Mouse (Mus musculus) myocyte (in vitro differentiated cells): Measurements from ENCODE around the gene Ntf5. TPM values are rescaled to one million over a fixed set of nuclear protein-coding genes. Genes with fewer than 3 reads are reported as not detected.

Source experiments
- H3K27me3 ChIP-seq: one replicate; pipeline ENCODE4 v1.6.1; 2011; ENCODE audit not compliant: control insufficient read depth, insufficient read depth, insufficient read length
- H3K36me3 ChIP-seq: one replicate; pipeline ENCODE4 v1.6.1; 2011; ENCODE audit not compliant: control insufficient read depth, insufficient read depth
- H3K4me2 ChIP-seq: one replicate; pipeline ENCODE4 v1.6.1; 2011; ENCODE audit warnings: low read depth, control low read depth
- H3K4me3 ChIP-seq: one replicate; pipeline ENCODE4 v1.5.1; 2011; ENCODE audit warnings: mild to moderate bottlenecking, control low read depth, moderate library complexity
- H3K79me2 ChIP-seq: one replicate; pipeline ENCODE4 v1.6.1; 2011; ENCODE audit not compliant: control insufficient read depth, insufficient read depth
- H3ac ChIP-seq: one replicate; pipeline ENCODE4 v1.6.1; 2011; ENCODE audit not compliant: control insufficient read depth, insufficient read length
- CEBPB ChIP-seq: IDR thresholded peaks from 2 replicates; pipeline ENCODE4 v1.6.1; 2011; ENCODE audit warnings: mild to moderate bottlenecking, moderate library complexity; ENCODE audit not compliant: poor library complexity, insufficient read depth, severe bottlenecking
- E2F4 ChIP-seq: IDR thresholded peaks from one replicate; pipeline ENCODE4 v1.6.1; 2011; ENCODE audit warnings: mild to moderate bottlenecking, control low read depth, moderate library complexity; ENCODE audit not compliant: insufficient read depth
- MAX ChIP-seq: IDR thresholded peaks from one replicate; pipeline ENCODE4 v1.6.1; 2011; ENCODE audit warnings: low read depth, mild to moderate bottlenecking, control low read depth
- MYOD1 ChIP-seq, 3 experiments: IDR thresholded peaks; one replicate each; pipeline ENCODE4 v1.6.1; 2011; ENCODE audit warnings: control low read depth in 2 of 3, low read depth in 2 of 3, mild to moderate bottlenecking in 2 of 3, moderate library complexity in 1 of 3; ENCODE audit not compliant: insufficient read length in 2 of 3, control insufficient read depth in 1 of 3
- MYOG ChIP-seq, 3 experiments: IDR thresholded peaks; one replicate each; pipeline ENCODE4 v1.6.1; 2011; ENCODE audit warnings: control low read depth in 2 of 3, low read depth in 2 of 3, mild to moderate bottlenecking in 2 of 3; ENCODE audit not compliant: insufficient read length in 2 of 3, control insufficient read depth in 1 of 3, insufficient read depth in 1 of 3
- POLR2A ChIP-seq: IDR thresholded peaks from one replicate; pipeline ENCODE4 v1.6.1; 2011; ENCODE audit warnings: low read depth, mild to moderate bottlenecking, control low read depth, moderate library complexity; ENCODE audit not compliant: insufficient read length
- POLR2AphosphoS2 ChIP-seq: IDR thresholded peaks from one replicate; pipeline ENCODE4 v1.6.1; 2011; ENCODE audit warnings: low read depth, control low read depth; ENCODE audit not compliant: insufficient read length
- REST ChIP-seq: IDR thresholded peaks from one replicate; pipeline ENCODE4 v1.6.1; 2011; ENCODE audit warnings: mild to moderate bottlenecking, control low read depth, moderate library complexity; ENCODE audit not compliant: insufficient read depth, insufficient read length
- SRF ChIP-seq: IDR thresholded peaks from one replicate; pipeline ENCODE4 v1.6.1; 2011; ENCODE audit warnings: low read depth; ENCODE audit not compliant: control insufficient read depth, insufficient read length
- TCF12 ChIP-seq: IDR thresholded peaks from one replicate; pipeline ENCODE4 v1.6.1; 2011; ENCODE audit warnings: mild to moderate bottlenecking, control low read depth; ENCODE audit not compliant: poor library complexity, insufficient read depth, severe bottlenecking
- TCF3 ChIP-seq: IDR thresholded peaks from one replicate; pipeline ENCODE4 v1.6.1; 2011; ENCODE audit warnings: low read depth, control low read depth; ENCODE audit not compliant: insufficient read length
- USF1 ChIP-seq: IDR thresholded peaks from one replicate; pipeline ENCODE4 v1.6.1; 2011; ENCODE audit warnings: low read depth, mild to moderate bottlenecking, control low read depth, moderate library complexity
- polyA plus RNA-seq: library from polyadenylated mRNA; unstranded; fragments of >200 nt; fragmentation: generic; extraction: Trizol; gene quantifications from one replicate; pipeline ENCODE4 v1.2.1, GENCODE M21; 2012; ENCODE audit warnings: missing spikeins

Gene Ntf5
- polyA plus RNA-seq, 1 experiment, result 1.9 TPM

DNA sequence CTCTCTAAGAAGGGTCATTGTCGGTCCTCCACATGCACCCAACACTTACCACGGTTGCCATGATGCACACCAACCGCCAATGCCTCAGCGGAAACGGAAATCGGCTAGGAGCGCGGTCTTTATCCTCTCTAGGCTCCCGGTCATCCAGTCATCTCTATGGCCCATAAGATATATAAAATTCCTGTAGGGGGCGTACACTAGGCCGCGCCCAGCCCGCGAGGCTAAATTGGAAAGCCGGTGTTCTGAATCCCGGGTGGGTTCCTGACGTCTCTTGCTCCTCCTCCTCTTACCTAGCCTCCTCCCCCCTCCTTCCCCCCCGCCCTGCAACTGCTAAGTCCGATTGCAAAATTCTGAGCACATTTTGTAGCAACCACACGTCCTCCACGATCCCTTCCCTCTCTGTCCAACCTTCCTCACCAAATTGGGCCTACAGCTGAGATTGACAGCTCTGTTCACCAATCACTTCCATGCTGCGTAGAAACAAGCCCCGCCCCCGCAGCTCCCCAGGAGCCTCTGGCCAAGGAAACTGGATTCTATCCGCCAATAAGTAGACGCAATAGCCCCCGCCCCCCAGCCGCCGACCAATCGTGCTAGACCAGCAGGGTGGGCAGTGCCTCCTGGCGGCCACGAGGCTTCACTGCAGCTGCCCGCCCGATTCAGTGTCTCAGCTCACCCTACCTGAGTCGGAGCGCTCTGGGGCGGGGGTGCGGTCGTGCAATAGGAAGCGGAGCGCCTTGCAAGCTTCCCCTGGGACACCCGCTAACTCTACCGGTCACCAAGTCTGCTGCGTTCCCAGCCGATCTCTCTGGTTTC lies 20.9 kb downstream of the Ntf5 start, which contains the start of gene Gys1:
Gene Gys1, plus strand, starts transcription at position 642 of the 813 bp plus-strand sequence.
- H3K4me2 ChIP-seq, result peak within 1 kb of the TSS; percentile 96
- TF ChIP-seq TCF12 (no peak), POLR2A (peak; percentile 84), CEBPB (peak; percentile 86), MYOD1 (IDR thresholded peaks at IDR 0.05; ENCODE audit: control insufficient read depth in 1 of 3, insufficient read length in 2 of 3, low read depth in 2 of 3) (peak in 1 of 3 experiments; percentile 71), USF1 (no peak), MYOG (IDR thresholded peaks at IDR 0.05; ENCODE audit: control insufficient read depth in 1 of 3, insufficient read depth in 1 of 3, insufficient read length in 2 of 3, low read depth in 2 of 3) (peak in 1 of 3 experiments; percentile 73), MAX (no peak), TCF3 (no peak), REST (no peak), POLR2AphosphoS2 (peak; percentile 81), SRF (peak; percentile 93), E2F4 (no peak)
- peak within 1 kb of the TSS; percentile 15 for H3ac ChIP-seq
- H3K4me3 ChIP-seq, result peak within 1 kb of the TSS; percentile 92
- peaks cover 7% of the 10 kb centered on the region for H3K36me3 ChIP-seq
- H3K27me3 ChIP-seq, result no peaks in the 10 kb centered on the region
- peaks cover 62% of the 10 kb centered on the region for H3K79me2 ChIP-seq

DNA sequence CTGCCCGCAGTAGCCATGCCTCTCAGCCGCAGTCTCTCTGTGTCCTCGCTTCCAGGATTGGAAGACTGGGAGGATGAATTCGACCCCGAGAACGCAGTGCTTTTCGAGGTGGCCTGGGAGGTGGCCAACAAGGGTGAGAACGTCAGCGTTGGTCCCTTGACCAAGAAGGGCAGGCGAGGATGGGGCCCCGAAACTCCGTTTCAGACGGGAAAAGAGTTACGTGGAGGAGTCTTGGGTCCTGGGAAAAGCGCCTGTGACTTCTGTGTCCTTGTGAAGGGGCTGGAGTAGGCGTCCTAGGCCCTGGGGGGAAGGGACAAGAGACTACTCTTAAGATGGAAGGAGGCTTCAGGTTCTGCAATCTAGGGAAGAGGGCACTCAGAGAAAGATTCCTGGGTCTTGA lies 21.5 kb downstream of the Ntf5 start:
- Histone ChIP-seq H3K79me2 (peaks cover 62% of the 10 kb centered on the region), H3K27me3 (no peaks in the 10 kb centered on the region), H3K4me3 (peak overlapping the region; percentile 92), H3K36me3 (peaks cover 11% of the 10 kb centered on the region), H3ac (peak overlapping the region; percentile 15), H3K4me2 (peak overlapping the region; percentile 96)
- TF ChIP-seq POLR2AphosphoS2 (no peak), TCF3 (no peak), SRF (no peak), POLR2A (no peak), MYOG (IDR thresholded peaks at IDR 0.05; ENCODE audit: control insufficient read depth in 1 of 3, insufficient read depth in 1 of 3, insufficient read length in 2 of 3, low read depth in 2 of 3) (no peak), E2F4 (no peak), USF1 (no peak), TCF12 (no peak), CEBPB (no peak), MAX (no peak), REST (no peak), MYOD1 (IDR thresholded peaks at IDR 0.05; ENCODE audit: control insufficient read depth in 1 of 3, insufficient read length in 2 of 3, low read depth in 2 of 3) (no peak)

DNA sequence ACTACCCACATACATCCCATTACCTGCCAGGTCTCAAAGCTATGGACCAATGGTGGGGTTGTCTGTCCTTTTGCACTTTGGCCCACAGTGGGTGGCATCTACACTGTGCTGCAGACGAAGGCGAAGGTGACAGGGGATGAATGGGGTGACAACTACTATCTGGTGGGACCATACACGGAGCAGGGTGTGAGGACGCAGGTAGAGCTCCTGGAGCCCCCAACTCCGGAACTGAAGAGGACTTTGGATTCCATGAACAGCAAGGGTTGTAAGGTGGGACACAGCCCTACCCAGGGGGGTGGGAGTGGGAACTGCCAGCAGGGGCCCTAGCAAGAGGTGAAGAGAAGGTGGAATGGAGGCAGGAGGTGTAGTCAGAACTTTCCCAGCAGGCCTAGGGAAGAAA lies 22.9 kb downstream of the Ntf5 start:
- Histone ChIP-seq H3K36me3 (peaks cover 21% of the 10 kb centered on the region), H3K4me2 (peak overlapping the region; percentile 96), H3K79me2 (peaks cover 55% of the 10 kb centered on the region), H3K27me3 (no peaks in the 10 kb centered on the region), H3K4me3 (peak overlapping the region; percentile 92), H3ac (no peak overlapping the region)
- TF ChIP-seq MYOG (IDR thresholded peaks at IDR 0.05; ENCODE audit: control insufficient read depth in 1 of 3, insufficient read depth in 1 of 3, insufficient read length in 2 of 3, low read depth in 2 of 3) (no peak), TCF3 (no peak), SRF (no peak), E2F4 (no peak), POLR2AphosphoS2 (no peak), TCF12 (no peak), REST (no peak), USF1 (no peak), POLR2A (no peak), CEBPB (no peak), MAX (no peak), MYOD1 (IDR thresholded peaks at IDR 0.05; ENCODE audit: control insufficient read depth in 1 of 3, insufficient read length in 2 of 3, low read depth in 2 of 3) (no peak)

DNA sequence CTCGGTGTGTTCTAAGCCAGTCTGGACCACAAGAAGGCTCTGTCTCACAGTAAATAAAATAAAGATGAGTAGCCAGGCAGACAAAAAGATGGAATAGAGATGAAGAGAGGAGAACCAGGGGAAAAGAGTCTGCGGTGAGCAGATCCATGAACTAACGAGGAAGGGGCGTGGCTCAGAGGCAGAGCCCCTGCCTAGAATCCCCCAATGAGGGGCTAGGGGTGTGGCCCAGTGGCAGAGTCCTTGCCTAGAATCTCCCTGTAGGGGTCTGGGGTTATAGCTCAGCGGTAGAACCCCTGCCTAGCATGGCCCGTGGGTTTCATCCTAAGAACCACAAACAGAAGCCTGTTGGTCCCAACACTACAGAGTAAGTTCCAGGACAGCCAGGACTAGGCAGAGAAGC lies 23.6 kb downstream of the Ntf5 start:
- Histone ChIP-seq H3K4me2 (peak overlapping the region; percentile 96), H3K27me3 (no peaks in the 10 kb centered on the region), H3ac (no peak overlapping the region), H3K79me2 (peaks cover 49% of the 10 kb centered on the region), H3K36me3 (peaks cover 26% of the 10 kb centered on the region), H3K4me3 (peak overlapping the region; percentile 92)
- TF ChIP-seq CEBPB (no peak), TCF3 (no peak), MAX (no peak), MYOG (IDR thresholded peaks at IDR 0.05; ENCODE audit: control insufficient read depth in 1 of 3, insufficient read depth in 1 of 3, insufficient read length in 2 of 3, low read depth in 2 of 3) (no peak), E2F4 (no peak), POLR2AphosphoS2 (no peak), SRF (no peak), USF1 (no peak), REST (no peak), POLR2A (no peak), TCF12 (no peak), MYOD1 (IDR thresholded peaks at IDR 0.05; ENCODE audit: control insufficient read depth in 1 of 3, insufficient read length in 2 of 3, low read depth in 2 of 3) (no peak)
